Mouse (Mus musculus): ENCODE results near the gene Krt33a. TPM values are rescaled to one million over a fixed set of nuclear protein-coding genes. Genes with fewer than 3 reads are reported as not detected.
A peak's percentile ranks its signal among the peaks of the same experiment; 100 is the strongest.

Krt33a gene
- polyA plus RNA-seq, 1 experiment from 2014 or later, result not detected

GRCm38 (mm10) chr11:100008336-100008735 is 7.7 kb downstream of the Krt33a start:
- Histone ChIP-seq H3K36me3 (no peaks in the 10 kb centered on the region), H3K4me3 (no peak overlapping the region), H3K27ac (no peak overlapping the region), H3K27me3 (replicated peaks) (no peaks in the 10 kb centered on the region), H3K4me2 (replicated peaks) (no peak overlapping the region), H3K4me1 (no peaks in the 10 kb centered on the region), H3K9me3 (no peaks in the 10 kb centered on the region), H3K9ac (no peak overlapping the region)
- WGBS, result 80% methylated on average over 5 of the region's 5 CpGs
- ATAC-seq (ENCODE audit: low FRiP score, low read depth), result no peak

- no peak for ATAC-seq (ENCODE audit: low FRiP score, low read depth)
- Histone ChIP-seq H3K4me2 (replicated peaks) (no peak overlapping the region), H3K4me3 (no peak overlapping the region), H3K27ac (no peak overlapping the region), H3K36me3 (no peaks in the 10 kb centered on the region), H3K9ac (no peak overlapping the region), H3K9me3 (no peaks in the 10 kb centered on the region), H3K27me3 (replicated peaks) (no peaks in the 10 kb centered on the region), H3K4me1 (no peaks in the 10 kb centered on the region)
- WGBS, result 52% methylated on average over 3 of the region's 3 CpGs
Observed at GRCm38 (mm10) chr11:100006624-100007023, 9.4 kb downstream of the Krt33a start.

- WGBS, result 85% methylated on average over 8 of the region's 8 CpGs
Observed at GRCm38 (mm10) chr11:100005905-100006304, 10.1 kb downstream of the Krt33a start.

GRCm38 (mm10) chr11:100004846-100005245 is 11.2 kb downstream of the Krt33a start:
- no peak for ATAC-seq (ENCODE audit: low FRiP score, low read depth)
- no peaks in the 10 kb centered on the region for H3K27me3 ChIP-seq (replicated peaks)
- H3K4me2 ChIP-seq (replicated peaks), result no peak overlapping the region
- H3K9ac ChIP-seq, result no peak overlapping the region
- WGBS, result 29% methylated on average over 6 of the region's 6 CpGs
- no peak overlapping the region for H3K4me3 ChIP-seq
- no peaks in the 10 kb centered on the region for H3K4me1 ChIP-seq
- no peaks in the 10 kb centered on the region for H3K9me3 ChIP-seq
- H3K36me3 ChIP-seq, result no peaks in the 10 kb centered on the region
- no peak overlapping the region for H3K27ac ChIP-seq

More at GRCm38 (mm10) chr11:100005905-100006304, 10.1 kb downstream of the Krt33a start:
- ATAC-seq (ENCODE audit: low FRiP score, low read depth), result no peak
- Histone ChIP-seq H3K4me3 (no peak overlapping the region), H3K36me3 (no peaks in the 10 kb centered on the region), H3K9ac (no peak overlapping the region), H3K4me2 (replicated peaks) (no peak overlapping the region), H3K4me1 (no peaks in the 10 kb centered on the region), H3K9me3 (no peaks in the 10 kb centered on the region), H3K27ac (no peak overlapping the region), H3K27me3 (replicated peaks) (no peaks in the 10 kb centered on the region)

GRCm38 (mm10) chr11:99999091-99999490 is 16.9 kb downstream of the Krt33a start:
- 92% methylated on average over 7 of the region's 7 CpGs for WGBS
- Histone ChIP-seq H3K9ac (no peak overlapping the region), H3K27ac (no peak overlapping the region), H3K4me2 (replicated peaks) (no peak overlapping the region), H3K27me3 (replicated peaks) (0 out of 2 replicates have a peak, but pooled peaks cover 2% of the 10 kb centered on the region), H3K9me3 (no peaks in the 10 kb centered on the region), H3K36me3 (no peaks in the 10 kb centered on the region), H3K4me3 (no peak overlapping the region), H3K4me1 (no peaks in the 10 kb centered on the region)
- no peak for ATAC-seq (ENCODE audit: low FRiP score, low read depth)

GRCm38 (mm10) chr11:99994384-99994661 is 21.7 kb downstream of the Krt33a start:
- Histone ChIP-seq H3K4me3 (no peak overlapping the region), H3K4me2 (replicated peaks) (no peak overlapping the region), H3K27ac (no peak overlapping the region), H3K36me3 (no peaks in the 10 kb centered on the region), H3K27me3 (replicated peaks) (peaks cover 9% of the 10 kb centered on the region; the same call in 1 of the 2 replicates), H3K9me3 (no peaks in the 10 kb centered on the region), H3K4me1 (0 out of 2 replicates have a peak, but pooled peaks cover 4% of the 10 kb centered on the region), H3K9ac (no peak overlapping the region)
- WGBS, result 54% methylated on average over 4 of the region's 4 CpGs
- ATAC-seq (ENCODE audit: low FRiP score, low read depth), result no peak

GRCm38 (mm10) chr11:99993620-99994383 is 22.2 kb downstream of the Krt33a start, which contains the start of gene Krtap17-1:
Gene Krtap17-1 (minus strand): TSS chr11:99993994.
- H3K36me3 ChIP-seq, result no peaks in the 10 kb centered on the region
- no peak within 1 kb of the TSS for H3K27ac ChIP-seq
- ATAC-seq (ENCODE audit: low FRiP score, low read depth), result no peak
- no peak within 1 kb of the TSS for H3K4me3 ChIP-seq
- H3K4me1 ChIP-seq, result 0 out of 2 replicates have a peak, but pooled peaks cover 4% of the 10 kb centered on the region
- H3K4me2 ChIP-seq (replicated peaks), result peak within 1 kb of the TSS; percentile 49
- H3K9me3 ChIP-seq, result no peaks in the 10 kb centered on the region
- WGBS, result 24% methylated on average over 26 of the region's 26 CpGs
- H3K27me3 ChIP-seq (replicated peaks), result peaks cover 9% of the 10 kb centered on the region; the same call in 1 of the 2 replicates
- H3K9ac ChIP-seq, result peak within 1 kb of the TSS; percentile 40; the same call in 1 of the 2 replicates

- 0 out of 2 replicates have a peak, but pooled peaks cover 4% of the 10 kb centered on the region for H3K4me1 ChIP-seq
- no peak overlapping the region for H3K4me2 ChIP-seq (replicated peaks)
- WGBS, result 69% methylated on average over 3 of the region's 3 CpGs
- no peak for ATAC-seq (ENCODE audit: low FRiP score, low read depth)
- H3K4me3 ChIP-seq, result no peak overlapping the region
- peaks cover 9% of the 10 kb centered on the region; the same call in 1 of the 2 replicates for H3K27me3 ChIP-seq (replicated peaks)
- no peaks in the 10 kb centered on the region for H3K9me3 ChIP-seq
- H3K9ac ChIP-seq, result no peak overlapping the region
- H3K27ac ChIP-seq, result no peak overlapping the region
- H3K36me3 ChIP-seq, result no peaks in the 10 kb centered on the region
Observed at GRCm38 (mm10) chr11:99990571-99990970, 25.4 kb downstream of the Krt33a start.

- 86% methylated on average over 6 of the region's 6 CpGs for WGBS
- Histone ChIP-seq H3K9ac (no peak overlapping the region), H3K4me3 (no peak overlapping the region), H3K9me3 (no peaks in the 10 kb centered on the region), H3K27me3 (replicated peaks) (peaks cover 9% of the 10 kb centered on the region; the same call in 1 of the 2 replicates), H3K4me1 (0 out of 2 replicates have a peak, but pooled peaks cover 4% of the 10 kb centered on the region), H3K4me2 (replicated peaks) (no peak overlapping the region), H3K36me3 (no peaks in the 10 kb centered on the region), H3K27ac (no peak overlapping the region)
- ATAC-seq (ENCODE audit: low FRiP score, low read depth), result no peak
Observed at GRCm38 (mm10) chr11:99989881-99990405, 26.1 kb downstream of the Krt33a start.

GRCm38 (mm10) chr11:99988530-99988929 is 27.5 kb downstream of the Krt33a start:
- Histone ChIP-seq H3K9ac (no peak overlapping the region), H3K4me3 (no peak overlapping the region), H3K27ac (no peak overlapping the region), H3K36me3 (no peaks in the 10 kb centered on the region), H3K9me3 (no peaks in the 10 kb centered on the region), H3K27me3 (replicated peaks) (peaks cover 6% of the 10 kb centered on the region; the same call in 1 of the 2 replicates), H3K4me1 (0 out of 2 replicates have a peak, but pooled peaks cover under 1% of the 10 kb centered on the region), H3K4me2 (replicated peaks) (no peak overlapping the region)
- 97% methylated on average over 3 of the region's 3 CpGs for WGBS
- no peak for ATAC-seq (ENCODE audit: low FRiP score, low read depth)

- no peaks in the 10 kb centered on the region for H3K9me3 ChIP-seq
- no peak within 1 kb of the TSS for H3K4me2 ChIP-seq (replicated peaks)
- H3K4me3 ChIP-seq, result no peak within 1 kb of the TSS
- 82% methylated on average over 8 of the region's 8 CpGs for WGBS
- no peaks in the 10 kb centered on the region for H3K36me3 ChIP-seq
- no peaks in the 10 kb centered on the region for H3K4me1 ChIP-seq
- ATAC-seq (ENCODE audit: low FRiP score, low read depth), result no peak
- H3K27me3 ChIP-seq (replicated peaks), result no peaks in the 10 kb centered on the region
- H3K9ac ChIP-seq, result no peak within 1 kb of the TSS
- H3K27ac ChIP-seq, result no peak within 1 kb of the TSS
Observed at GRCm38 (mm10) chr11:99986180-99986647, 29.8 kb downstream of the Krt33a start, which contains the start of gene Krtap16-1. Gene Krtap16-1 (minus strand): TSS chr11:99986597.

GRCm38 (mm10) chr11:99985291-99986092 is 30.5 kb downstream of the Krt33a start:
- H3K9ac ChIP-seq, result no peak overlapping the region
- no peaks in the 10 kb centered on the region for H3K27me3 ChIP-seq (replicated peaks)
- WGBS, result 86% methylated on average over 20 of the region's 20 CpGs
- H3K27ac ChIP-seq, result no peak overlapping the region
- no peaks in the 10 kb centered on the region for H3K36me3 ChIP-seq
- H3K4me1 ChIP-seq, result no peaks in the 10 kb centered on the region
- no peaks in the 10 kb centered on the region for H3K9me3 ChIP-seq
- no peak overlapping the region for H3K4me3 ChIP-seq
- ATAC-seq (ENCODE audit: low FRiP score, low read depth), result no peak
- H3K4me2 ChIP-seq (replicated peaks), result no peak overlapping the region
